19 mouse cellular contexts compared by ENCODE assay signal in the genomic region with DNA sequence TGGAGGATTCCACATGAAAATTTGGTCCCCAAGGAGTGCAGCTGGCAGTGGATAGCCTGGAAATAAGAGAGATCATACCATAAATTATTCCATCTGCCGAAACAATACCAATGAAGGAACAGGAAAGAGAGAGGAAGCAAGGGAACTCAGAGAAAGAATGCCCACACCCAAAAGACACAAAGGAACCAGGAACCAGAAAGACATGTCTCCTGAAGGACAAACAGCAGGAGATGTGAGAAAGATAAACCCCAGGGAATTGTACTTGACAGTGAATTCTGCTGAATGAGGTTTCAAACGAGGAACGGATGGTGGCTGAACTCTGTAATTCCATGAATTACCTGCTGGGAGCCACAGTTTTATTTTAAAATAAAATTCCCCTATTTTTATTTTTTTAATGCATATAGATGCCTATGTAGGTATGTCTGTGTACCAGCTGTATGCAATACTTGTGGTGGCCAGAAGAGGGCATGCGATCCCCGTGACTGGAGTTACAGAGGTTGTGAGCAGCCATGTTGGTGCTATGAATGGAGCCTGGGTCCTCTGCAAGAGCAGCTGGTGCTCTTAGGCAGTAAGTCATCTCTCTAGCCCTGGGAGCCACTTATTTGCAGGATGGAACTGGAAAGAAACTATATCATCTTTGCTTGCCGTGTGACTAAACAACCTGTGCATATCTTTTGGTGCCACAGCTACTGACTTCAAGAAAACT. TPM values are rescaled to one million over a fixed set of nuclear protein-coding genes. Genes with fewer than 3 reads are reported as not detected.
A peak's percentile ranks its signal among the peaks of the same experiment; 100 is the strongest.
DNase-seq lines count a peak whose midpoint lies in the region; ATAC-seq and TF ChIP-seq lines count a peak whose summit lies in the region.
"Had no signal": no experiment of that assay in that cellular context is flagged by ENCODE, and none has a peak within 500 bp of the region (broad histone marks: within the 10 kb centered on the region; RNA-seq: fewer than 3 reads in every experiment).

No protein-coding gene starts in this region.

- peaks cover 6% of the 10 kb centered on the region; the same call in 1 of the 2 replicates for H3K9me3 ChIP-seq in heart, postnatal 0 days (replicated peaks; ENCODE audit: control insufficient read depth, low read length)
- H3K9me3 ChIP-seq in heart, embryonic 10.5 days = no peaks in the 10 kb centered on the region
- H3K9me3 ChIP-seq: stomach, embryonic 15.5 days had no signal

- H3K4me2 ChIP-seq in heart, postnatal 0 days (ENCODE audit: low read depth, low read length) = no peak overlapping the region
- H3K4me2 ChIP-seq: hindbrain, embryonic 14.5 days; liver, embryonic 13.5 days; midbrain, embryonic 13.5 days; stomach, embryonic 15.5 days had no signal

- no peak overlapping the region for H3K9ac ChIP-seq in heart, postnatal 0 days (replicated peaks; ENCODE audit: low read depth, low read length)
- H3K9ac ChIP-seq: hindbrain, embryonic 14.5 days; liver, embryonic 13.5 days; midbrain, embryonic 13.5 days; stomach, embryonic 15.5 days had no signal

- H3K27me3 ChIP-seq in heart, postnatal 0 days (ENCODE audit: control insufficient read depth, insufficient read depth, low read length) = no peaks in the 10 kb centered on the region
- peaks cover 13% of the 10 kb centered on the region; the same call in 1 of the 2 replicates for H3K27me3 ChIP-seq in heart, embryonic 10.5 days (ENCODE audit: insufficient read depth, poor library complexity, severe bottlenecking)
- H3K27me3 ChIP-seq: stomach, embryonic 15.5 days had no signal

- no peak for TF ChIP-seq EP300 in heart, postnatal 0 days (IDR thresholded peaks at IDR 0.05; ENCODE audit: low read depth)

- H3K36me3 ChIP-seq in heart, postnatal 0 days (replicated peaks; ENCODE audit: control insufficient read depth, insufficient read depth, low read length) = no peaks in the 10 kb centered on the region
- H3K36me3 ChIP-seq in heart, embryonic 10.5 days = peaks cover 5% of the 10 kb centered on the region; the same call in 1 of the 2 replicates
- H3K36me3 ChIP-seq: liver, embryonic 13.5 days; midbrain, embryonic 13.5 days; stomach, embryonic 15.5 days had no signal

- intact Hi-C loops in left cerebral cortex, adult 2 months (cut with DNase I) = loop anchor here (10.0 kb wide), 1 partner anchor 597 kb away; no protein-coding TSS in a partner anchor
- intact Hi-C loops in left cerebral cortex, postnatal 14 days (cut with DNase I) = loop anchor here (10.0 kb wide), 1 partner anchor 497 kb away; no protein-coding TSS in a partner anchor

- DNase-seq in heart, postnatal 0 days (ENCODE audit: low spot score) = no peak
- no peak for DNase-seq in heart, embryonic 10.5 days (ENCODE audit: low spot score)
- DNase-seq in left cerebral cortex, adult 2 months (ENCODE audit: extremely low spot score in 1 of 2, low spot score in 2 of 2) = no peak
- DNase-seq in left cerebral cortex, postnatal 14 days (ENCODE audit: low spot score in 2 of 2) = no peak
- DNase-seq in thymus, postnatal 14 days = peak; percentile 10
- no peak for DNase-seq in thymus, postnatal 36 days
- peak; percentile 55 for DNase-seq in testis, postnatal 14 days (ENCODE audit: low spot score)
- no peak for DNase-seq in frontal cortex, postnatal 10 days (ENCODE audit: low spot score in 2 of 2)
- DNase-seq: adrenal gland, postnatal 25 days; B cell, adult 2 months; cerebellum, postnatal 25 days; gastrocnemius, postnatal 14 days; kidney, adult 9 months; liver, embryonic 13.5 days; right cerebral cortex, adult 18-20 months had no signal

- TF ChIP-seq CTCF in heart, postnatal 0 days (IDR thresholded peaks at IDR 0.05; ENCODE audit: low read depth) = peak; percentile 29
- TF ChIP-seq CTCF in left cerebral cortex, adult 2 months (IDR thresholded peaks at IDR 0.05) = peak; percentile 23

- H3K4me3 ChIP-seq in heart, postnatal 0 days (ENCODE audit: low read depth, low read length) = no peak overlapping the region
- no peak overlapping the region for H3K4me3 ChIP-seq in heart, embryonic 10.5 days
- no peak overlapping the region for H3K4me3 ChIP-seq in left cerebral cortex, adult 2 months
- H3K4me3 ChIP-seq: liver, embryonic 13.5 days; midbrain, embryonic 13.5 days; stomach, embryonic 15.5 days had no signal

- H3K4me1 ChIP-seq in heart, postnatal 0 days (ENCODE audit: control insufficient read depth, insufficient read depth) = no peaks in the 10 kb centered on the region
- H3K4me1 ChIP-seq in heart, embryonic 10.5 days = peaks cover 10% of the 10 kb centered on the region
- H3K4me1 ChIP-seq: liver, embryonic 13.5 days; stomach, embryonic 15.5 days had no signal

- no peak overlapping the region for H3K27ac ChIP-seq in heart, postnatal 0 days (ENCODE audit: low read depth)
- H3K27ac ChIP-seq in heart, embryonic 10.5 days = no peak overlapping the region
- H3K27ac ChIP-seq in left cerebral cortex, adult 2 months = no peak overlapping the region
- H3K27ac ChIP-seq: hindbrain, embryonic 14.5 days; liver, embryonic 13.5 days; midbrain, embryonic 13.5 days; stomach, embryonic 15.5 days had no signal

- no peak for ATAC-seq in heart, postnatal 0 days (ENCODE audit: insufficient read depth, low read depth)
- ATAC-seq: activated CD4-positive, CD25-positive, alpha-beta regulatory T cell, adult 4 months; midbrain, embryonic 13.5 days had no signal

- 80% methylated on average over 6 of the region's 6 CpGs for WGBS in heart, postnatal 0 days
- 88% methylated on average over 6 of the region's 6 CpGs for WGBS in heart, embryonic 10.5 days

RNA-seq across cellular contexts. Expression of a gene that starts 4.2 kb away (rescaled TPM):
- total RNA-seq in heart, postnatal 0 days (2014; rRNA removed; ENCODE audit: low replicate concordance) = 27.8 and 35.5 TPM in 2 replicates
- 3.9 TPM in 2 replicates for polyA plus RNA-seq in heart, postnatal 0 days (2015; fragmentation: Nextera tagmentation; extraction: Ambion mirVana)
- polyA plus RNA-seq in heart, embryonic 10.5 days (2016; fragmentation: Nextera tagmentation; extraction: Ambion mirVana) = 6.1 and 9.7 TPM in 2 replicates
- total RNA-seq in left cerebral cortex, adult 2 months (2021) = 1 to 10 TPM; 2.8 to 3.9 TPM
- 1 to 10 TPM; 4.9 TPM for total RNA-seq in left cerebral cortex, postnatal 14 days (2021)

Comparison
In these comparisons a context has a peak if more than half of its experiments do, and no peak if none do; other contexts are left out.
1. DNase-seq: peak in thymus, postnatal 14 days (single experiment) and testis, postnatal 14 days (single experiment); none in heart, postnatal 0 days (single experiment), heart, embryonic 10.5 days (single experiment), left cerebral cortex, adult 2 months (0 of 2), left cerebral cortex, postnatal 14 days (0 of 2), thymus, postnatal 36 days (0 of 2) and frontal cortex, postnatal 10 days (0 of 2).